Mouse (Mus musculus): ENCODE measurements around the gene Sbno1. TPM values are rescaled to one million over a fixed set of nuclear protein-coding genes. Genes with fewer than 3 reads are reported as not detected.
"Not testable (repeated sequence)": the region's sequence is repeated elsewhere in the genome, so short reads cannot be mapped to it uniquely, and the experiment has no call there.

Gene Sbno1
- total RNA-seq (2021) = 10 to 100 TPM; 43.2 to 49.2 TPM
- long read RNA-seq, experiment 1, full-length matches to known transcripts = 3 of 16 reads
- long read RNA-seq, experiment 1, partial matches to known transcripts = 4 of 16 reads
- long read RNA-seq, experiment 1, other reads (novel, unspliced or antisense) = 9 of 16 reads
- long read RNA-seq, experiment 2, full-length matches to known transcripts = 4 of 19 reads
- long read RNA-seq, experiment 2, partial matches to known transcripts = 5 of 19 reads
- long read RNA-seq, experiment 2, other reads (novel, unspliced or antisense) = 10 of 19 reads

DNA sequence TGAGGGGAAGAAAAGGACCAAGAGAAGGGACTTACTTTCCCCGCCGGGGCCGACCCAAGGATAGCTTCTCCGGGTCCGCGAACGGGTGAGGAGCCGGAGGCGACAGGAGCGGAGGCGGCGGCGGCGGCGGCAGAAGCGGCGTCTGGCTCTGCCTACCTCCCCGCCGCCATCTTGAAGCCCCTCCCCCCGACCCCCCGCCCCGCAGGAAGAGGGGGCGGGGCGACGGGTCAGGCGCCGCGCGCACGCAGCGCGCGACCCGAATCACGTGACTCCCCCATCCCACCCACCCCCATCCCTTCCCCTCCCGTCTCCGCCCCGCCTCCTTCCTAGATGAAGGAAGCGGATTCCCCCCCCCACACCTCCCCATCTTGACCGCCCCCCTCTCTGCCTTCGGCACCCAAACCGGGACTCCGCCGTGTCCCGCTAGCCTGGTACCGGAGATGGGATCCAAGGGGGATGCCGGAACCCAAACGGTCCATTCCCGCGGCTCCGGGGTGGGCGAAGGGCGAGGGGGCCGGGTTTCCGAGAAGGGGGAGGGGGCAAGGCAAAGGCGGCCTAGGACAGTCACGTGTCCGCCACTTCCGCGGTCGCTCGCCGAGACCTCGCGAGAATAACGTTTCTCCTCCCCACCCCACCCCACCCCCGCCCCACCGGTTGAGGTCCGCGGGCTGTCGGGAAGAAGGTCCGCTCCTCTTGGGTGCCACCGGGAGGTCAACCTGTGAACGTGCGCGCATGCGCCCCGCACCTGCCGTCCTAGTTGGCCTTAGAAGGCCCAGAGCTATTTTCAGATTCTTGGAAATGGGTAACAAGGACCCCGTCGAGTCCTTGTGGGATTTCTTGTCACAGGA is at the start of gene Sbno1:
Sbno1 (minus strand) TSS at position 590 of the 848 bp plus-strand sequence.
- H3K4me3 ChIP-seq = peak within 1 kb of the TSS; percentile 99
- DNase-seq = peak; percentile 97
- H3K27ac ChIP-seq = peak within 1 kb of the TSS; percentile 99
- intact Hi-C loops (cut with DNase I) = loop anchor here (10.0 kb wide), 1 partner anchor 439 kb away; the partner anchor contains the start of genes Ccdc92 and Zfp664
- peak; percentile 9; the same call in 1 of the 2 replicates for TF ChIP-seq CTCF (IDR thresholded peaks at IDR 0.05)

DNA sequence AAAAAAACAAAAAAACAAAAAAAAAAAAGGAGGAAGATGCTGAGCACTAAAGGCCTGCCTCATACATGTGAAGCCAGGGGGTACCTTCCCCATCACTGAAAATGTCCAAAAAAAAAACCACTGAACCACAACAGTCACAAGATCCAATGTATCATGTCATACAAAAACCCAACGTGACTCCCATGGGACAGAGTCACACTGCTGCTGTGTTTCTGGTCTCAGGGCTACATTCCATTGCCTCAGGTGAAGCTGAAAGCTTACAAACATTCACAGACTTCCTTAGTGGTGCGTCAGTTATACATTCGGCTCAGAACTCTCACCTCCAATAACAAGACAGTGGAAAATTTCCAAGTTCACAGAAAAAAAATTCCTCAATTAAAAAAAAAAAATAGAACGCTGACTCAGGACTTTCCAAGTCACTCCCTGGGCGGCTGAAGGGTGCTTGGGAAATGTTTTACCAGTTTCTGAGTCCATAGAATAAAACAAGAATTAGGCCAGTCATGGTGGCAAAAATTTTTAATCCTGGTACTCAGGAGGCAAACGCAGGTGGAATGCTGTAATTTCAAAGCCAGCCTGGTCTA is 44.9 kb upstream of the Sbno1 start:
- Histone ChIP-seq H3K27ac (no peak overlapping the region), H3K4me3 (no peak overlapping the region)
- DNase-seq = no peak
- intact Hi-C loops (cut with DNase I) = no loop called here
- no peak for TF ChIP-seq CTCF (IDR thresholded peaks at IDR 0.05)

DNA sequence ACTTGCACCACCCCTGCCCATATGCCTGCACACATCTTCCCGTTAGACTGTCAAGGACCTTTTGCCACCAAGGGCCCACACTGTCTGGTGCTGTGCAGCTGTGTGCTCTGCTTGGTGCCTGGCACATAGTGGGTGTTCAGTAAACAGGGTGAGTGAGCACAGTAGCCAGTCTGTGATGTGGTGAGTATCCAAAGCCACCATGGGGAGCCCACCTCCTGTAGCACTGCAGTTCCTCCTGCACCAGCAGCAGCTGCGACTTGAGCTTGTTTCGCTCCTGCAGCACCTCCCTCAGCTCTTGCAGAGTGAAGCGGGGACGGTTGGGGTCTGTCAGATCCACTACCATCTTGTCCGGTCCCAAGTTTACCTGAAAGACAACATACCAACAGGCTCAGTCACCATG is 43.7 kb upstream of the Sbno1 start:
- no peak overlapping the region for H3K27ac ChIP-seq
- no peak for TF ChIP-seq CTCF (IDR thresholded peaks at IDR 0.05)
- no peak overlapping the region for H3K4me3 ChIP-seq
- intact Hi-C loops (cut with DNase I) = no loop called here
- DNase-seq = no peak

DNA sequence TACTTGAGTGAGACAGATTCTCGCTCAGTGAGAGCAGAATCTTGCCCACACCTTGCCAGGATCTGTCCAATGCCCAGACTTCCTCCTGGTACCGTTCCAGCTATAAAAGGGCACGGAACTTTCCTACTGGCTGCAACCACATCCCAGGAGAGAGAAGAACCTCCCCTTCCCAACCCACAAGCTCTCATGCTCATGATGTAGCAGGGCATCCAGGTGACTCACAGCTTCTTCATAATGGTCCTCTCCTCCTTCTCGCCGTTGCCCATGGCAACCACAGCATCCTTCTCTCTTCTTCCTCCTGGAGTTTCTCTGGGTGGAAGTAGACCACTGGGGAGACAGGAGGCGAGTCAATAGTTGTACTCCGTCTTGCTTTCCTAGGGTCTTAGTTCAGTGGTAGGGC is 42.6 kb upstream of the Sbno1 start:
- no peak for DNase-seq
- intact Hi-C loops (cut with DNase I) = no loop called here
- Histone ChIP-seq H3K4me3 (no peak overlapping the region), H3K27ac (no peak overlapping the region)
- TF ChIP-seq CTCF (IDR thresholded peaks at IDR 0.05) = no peak

DNA sequence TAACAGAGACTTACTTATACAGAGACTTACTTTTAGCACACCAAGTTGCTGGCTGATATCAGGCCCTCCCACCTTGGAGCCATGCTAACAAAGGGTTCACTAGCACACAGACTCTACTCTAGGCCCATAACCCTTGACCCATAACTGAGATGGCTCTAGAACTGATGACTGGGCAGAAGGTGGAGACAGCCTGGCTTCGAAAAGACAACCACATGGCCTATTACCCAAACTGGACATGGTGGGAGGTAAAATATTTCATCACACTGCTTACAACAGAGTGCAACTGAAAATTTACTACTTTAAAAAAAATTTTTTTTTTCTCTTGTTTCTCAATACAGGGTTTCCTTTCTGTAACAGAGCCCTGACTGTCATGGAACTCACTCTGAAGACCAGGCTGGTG is 42.0 kb upstream of the Sbno1 start:
- DNase-seq = no peak
- intact Hi-C loops (cut with DNase I) = no loop called here
- TF ChIP-seq CTCF (IDR thresholded peaks at IDR 0.05) = no peak
- Histone ChIP-seq H3K27ac (no peak overlapping the region), H3K4me3 (no peak overlapping the region)

DNA sequence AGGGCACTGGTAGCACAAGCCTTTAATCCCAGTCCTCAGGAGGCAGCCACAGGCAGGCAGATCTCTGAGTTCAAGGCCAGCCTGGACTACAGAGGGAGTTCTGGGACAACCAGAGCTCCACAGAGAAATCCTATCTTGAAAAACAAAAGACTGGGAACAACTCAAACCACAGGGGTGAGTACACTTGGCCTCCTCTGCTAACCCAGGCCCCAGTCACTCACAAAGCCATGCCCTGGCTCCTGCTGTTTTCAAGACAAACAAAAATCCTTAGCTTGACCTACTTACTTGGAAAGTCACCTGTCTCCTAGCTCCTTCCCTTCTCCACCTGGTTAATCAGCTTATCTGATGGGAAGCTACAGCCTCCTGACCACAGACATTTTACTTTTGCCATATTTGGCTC is 39.1 kb upstream of the Sbno1 start:
- DNase-seq = no peak
- H3K27ac ChIP-seq = no peak overlapping the region
- TF ChIP-seq CTCF (IDR thresholded peaks at IDR 0.05) = no peak
- no peak overlapping the region for H3K4me3 ChIP-seq
- intact Hi-C loops (cut with DNase I) = no loop called here

DNA sequence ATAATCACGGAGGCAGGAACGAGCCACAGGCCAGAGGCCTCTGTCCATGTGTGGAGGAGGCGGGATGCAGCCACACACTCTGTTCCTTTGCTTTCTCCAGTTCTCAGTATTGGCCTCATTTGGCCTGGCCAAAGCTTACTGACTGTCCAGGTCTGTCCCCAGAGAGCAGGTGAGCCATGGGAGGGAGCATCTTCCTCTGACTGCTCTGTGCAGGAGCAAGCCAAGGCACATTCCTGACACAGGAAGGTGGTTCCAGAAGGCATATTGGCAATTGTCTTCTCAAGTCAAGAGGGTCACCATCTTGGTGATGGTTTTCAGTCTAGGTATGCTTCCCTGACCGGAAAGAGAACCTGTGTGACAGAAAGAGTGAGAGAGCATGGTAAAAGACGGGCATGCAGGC is 37.7 kb upstream of the Sbno1 start:
- Histone ChIP-seq H3K27ac (no peak overlapping the region), H3K4me3 (no peak overlapping the region)
- intact Hi-C loops (cut with DNase I) = no loop called here
- no peak for TF ChIP-seq CTCF (IDR thresholded peaks at IDR 0.05)
- no peak for DNase-seq

DNA sequence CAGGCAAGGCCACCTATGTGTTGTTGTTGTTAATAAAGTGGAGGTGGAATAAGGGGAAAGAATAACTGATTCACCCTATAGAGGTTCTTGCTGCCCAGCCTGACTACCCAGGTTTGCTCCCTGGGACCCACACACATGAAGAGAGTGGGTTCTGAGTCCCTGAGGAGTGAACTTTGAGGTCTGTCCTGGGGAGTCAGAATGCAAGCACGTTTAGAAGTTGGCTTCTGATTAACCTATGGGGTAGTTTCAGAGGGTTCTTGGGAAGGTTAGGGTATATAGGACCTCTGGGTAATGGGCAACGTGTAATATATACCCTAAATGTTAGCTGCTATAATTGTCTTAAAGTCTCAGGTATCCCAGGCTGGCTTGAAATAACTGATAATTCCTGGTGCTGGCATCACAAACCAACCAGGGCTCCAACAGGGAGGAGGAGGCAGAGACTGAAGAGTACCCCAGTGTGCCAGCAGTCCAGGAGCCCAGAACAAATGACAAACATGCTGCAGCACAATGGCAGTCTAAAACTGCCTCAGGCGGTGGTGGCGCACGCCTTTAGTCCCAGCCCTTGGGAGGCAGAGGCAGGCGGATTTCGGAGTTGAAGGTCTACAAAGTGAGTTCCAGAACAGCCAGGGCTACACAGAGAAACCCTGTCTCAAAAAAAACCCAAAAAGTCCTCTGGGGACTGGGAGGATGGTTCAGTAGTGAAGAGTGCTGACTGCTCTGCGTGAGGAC is 36.7 kb upstream of the Sbno1 start:
- TF ChIP-seq CTCF (IDR thresholded peaks at IDR 0.05) = no peak
- no peak overlapping the region for H3K27ac ChIP-seq
- no peak for DNase-seq
- no peak overlapping the region for H3K4me3 ChIP-seq
- intact Hi-C loops (cut with DNase I) = no loop called here

DNA sequence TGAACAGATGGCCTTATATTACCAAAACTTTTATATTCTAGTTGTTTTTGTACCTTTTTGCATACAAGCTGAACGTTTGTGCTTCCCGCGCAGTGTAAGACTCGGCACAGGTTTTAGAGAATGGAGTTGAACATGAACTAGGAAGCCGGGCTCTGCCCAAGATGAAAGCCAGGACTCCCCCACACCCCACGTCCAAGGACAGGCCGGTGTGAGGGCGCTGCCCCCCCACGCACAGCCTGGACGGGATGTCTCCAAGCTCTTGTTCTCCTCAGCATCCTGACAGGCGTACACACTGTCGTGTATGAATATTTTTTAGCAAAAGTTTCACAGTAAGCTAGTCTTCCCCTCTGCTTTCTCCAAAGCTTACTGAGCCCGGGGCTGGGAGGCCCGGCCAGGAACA is 35.1 kb upstream of the Sbno1 start:
- H3K27ac ChIP-seq; H3K4me3 ChIP-seq; intact Hi-C loops (cut with DNase I); DNase-seq: not testable (repeated sequence)

DNA sequence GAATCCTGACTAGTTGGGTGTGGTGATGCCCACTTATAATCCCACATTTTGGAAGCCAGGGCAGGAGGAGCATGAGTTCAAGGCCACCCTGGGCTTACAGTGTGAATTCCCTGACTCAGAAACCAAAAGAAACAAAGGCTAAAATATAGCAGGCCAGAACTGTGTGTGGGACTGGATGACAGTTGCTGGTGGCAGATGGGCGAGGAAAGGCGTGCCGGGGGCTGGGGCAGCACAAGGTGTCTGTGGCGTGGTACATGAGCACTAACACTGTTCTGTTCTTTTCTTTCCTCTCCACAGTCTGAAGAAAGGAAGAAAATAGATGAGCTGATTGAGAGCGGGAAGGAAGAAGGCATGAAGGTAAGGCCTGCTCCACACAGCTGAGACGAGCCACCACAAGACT is 31.0 kb upstream of the Sbno1 start:
- DNase-seq = no peak
- Histone ChIP-seq H3K4me3 (no peak overlapping the region), H3K27ac (no peak overlapping the region)
- no peak for TF ChIP-seq CTCF (IDR thresholded peaks at IDR 0.05)
- intact Hi-C loops (cut with DNase I) = no loop called here

DNA sequence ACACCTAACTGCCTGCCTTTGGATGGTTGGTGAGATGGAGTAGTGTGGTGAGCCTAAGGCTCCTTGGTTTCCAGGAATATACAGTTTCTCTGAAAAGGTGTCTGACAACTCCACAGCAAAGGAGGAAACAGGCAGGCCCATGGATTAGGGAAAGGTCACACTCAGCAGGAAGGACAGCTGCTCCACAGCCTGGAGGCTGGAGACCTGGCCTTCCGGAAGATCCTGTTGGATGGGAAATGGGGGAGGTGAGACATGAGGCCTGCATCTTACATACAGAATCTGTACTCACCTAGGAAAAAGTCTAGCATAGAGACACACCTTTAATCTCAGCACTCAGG is 28.2 kb upstream of the Sbno1 start:
- peak overlapping the region; percentile 71 for H3K27ac ChIP-seq
- intact Hi-C loops (cut with DNase I) = no loop called here
- TF ChIP-seq CTCF (IDR thresholded peaks at IDR 0.05) = no peak
- peak overlapping the region; percentile 17 for H3K4me3 ChIP-seq
- no peak for DNase-seq

DNA sequence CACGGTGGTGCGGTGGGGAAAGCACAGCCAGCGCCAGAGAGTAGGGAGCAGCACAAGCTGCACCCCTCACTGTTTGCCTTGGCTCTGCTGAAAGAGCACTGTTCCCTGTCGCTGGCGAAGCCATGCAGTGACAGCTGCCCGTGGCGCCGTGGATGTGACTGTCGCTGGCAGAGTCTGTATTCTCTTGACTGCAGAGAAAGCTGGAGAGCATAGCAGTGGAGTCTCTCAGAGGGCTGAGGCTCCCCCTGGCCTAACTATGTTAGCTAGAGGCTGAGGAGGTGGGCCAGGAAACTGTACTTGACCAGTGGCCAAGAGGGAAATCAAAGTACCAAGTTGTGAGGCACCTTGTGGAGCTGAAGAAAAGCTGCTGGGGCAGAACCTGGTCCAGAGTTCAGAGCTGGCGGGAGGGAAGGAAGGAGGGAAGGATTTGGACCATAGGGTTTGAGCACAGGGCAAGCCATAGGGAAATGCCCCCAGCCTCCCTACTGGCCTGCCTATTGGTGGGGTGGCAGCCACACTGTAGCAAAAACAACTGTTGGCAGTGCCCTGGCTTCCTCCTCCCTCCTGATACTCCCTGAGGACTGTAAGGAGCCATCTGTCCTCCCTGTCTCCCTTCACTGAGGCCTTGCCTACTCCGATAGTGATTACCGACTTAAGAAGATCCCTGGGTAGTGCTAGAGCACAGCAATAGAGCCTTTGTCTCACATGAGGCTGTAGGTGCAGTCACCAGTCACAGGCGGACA is 27.7 kb upstream of the Sbno1 start:
- TF ChIP-seq CTCF (IDR thresholded peaks at IDR 0.05) = no peak

More for the DNA sequence above, 27.7 kb upstream of the Sbno1 start:
- intact Hi-C loops (cut with DNase I) = no loop called here
- peak; percentile 42 for DNase-seq
- peak overlapping the region; percentile 71 for H3K27ac ChIP-seq
- peak overlapping the region; percentile 42 for H3K4me3 ChIP-seq

All from gastrocnemius, adult 2 months (tissue).